Mouse (Mus musculus) c-Kit-positive CD71-negative TER-119-negative erythroid progenitor cells, embryonic 14.5 days (primary cell): ENCODE results near the gene Rfx4.
A peak's percentile ranks its signal among the peaks of the same experiment; 100 is the strongest.

Source experiments
- DNase-seq: peaks from one replicate; pipeline ENCODE4 v3.0.0-alpha.2; 2013; ENCODE audit warnings: low read depth

The Rfx4 gene

DNA sequence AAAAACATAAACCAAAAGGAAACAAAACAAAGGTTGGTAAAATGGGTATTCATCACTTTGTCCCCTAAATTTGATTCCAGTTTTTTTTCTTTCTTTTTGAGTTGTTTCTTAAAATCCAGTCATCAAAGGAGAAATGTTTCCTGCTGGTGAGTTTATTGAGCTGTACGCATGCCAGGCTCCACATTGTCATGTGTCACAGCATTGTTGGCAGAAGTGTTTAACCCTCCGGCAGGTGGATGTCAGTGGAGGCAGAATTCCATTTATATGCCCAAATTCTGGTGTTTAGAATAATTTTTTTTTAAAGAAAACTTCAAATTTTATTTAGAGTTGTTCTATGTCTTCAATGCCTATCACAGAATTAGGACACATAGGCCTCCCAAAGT, 56.0 kb downstream of the Rfx4 start:
- no peak for DNase-seq

GRCm38 (mm10) chr10:84815676-84816436, 60.0 kb downstream of the Rfx4 start:
- DNase-seq, result peak; percentile 33

GRCm38 (mm10) chr10:84817086-84817869, 61.4 kb downstream of the Rfx4 start:
- DNase-seq, result no peak

GRCm38 (mm10) chr10:84819669-84820068, 63.8 kb downstream of the Rfx4 start:
- no peak for DNase-seq

GRCm38 (mm10) chr10:84820230-84820629, 64.4 kb downstream of the Rfx4 start:
- DNase-seq, result no peak

DNA sequence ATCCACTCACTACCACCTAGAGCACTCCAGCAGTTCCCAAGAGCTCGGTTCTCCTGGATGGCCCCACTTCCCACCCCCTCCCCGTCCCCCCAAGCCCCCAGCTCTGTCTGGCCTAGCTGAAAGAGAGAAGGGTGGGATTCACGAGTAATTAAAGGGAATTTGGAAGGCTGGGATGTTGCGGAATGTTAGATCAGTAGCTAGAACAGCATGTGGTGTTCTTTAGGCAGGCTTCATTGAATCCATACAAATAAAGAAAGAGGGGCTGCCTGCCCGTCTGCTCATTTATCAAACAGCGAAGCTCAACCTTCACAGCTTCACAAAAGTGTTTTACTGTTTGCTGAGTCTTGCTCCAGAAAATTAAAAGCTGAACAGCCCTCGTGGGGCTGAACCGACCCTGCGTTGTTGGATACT, 66.9 kb downstream of the Rfx4 start:
- no peak for DNase-seq

DNA sequence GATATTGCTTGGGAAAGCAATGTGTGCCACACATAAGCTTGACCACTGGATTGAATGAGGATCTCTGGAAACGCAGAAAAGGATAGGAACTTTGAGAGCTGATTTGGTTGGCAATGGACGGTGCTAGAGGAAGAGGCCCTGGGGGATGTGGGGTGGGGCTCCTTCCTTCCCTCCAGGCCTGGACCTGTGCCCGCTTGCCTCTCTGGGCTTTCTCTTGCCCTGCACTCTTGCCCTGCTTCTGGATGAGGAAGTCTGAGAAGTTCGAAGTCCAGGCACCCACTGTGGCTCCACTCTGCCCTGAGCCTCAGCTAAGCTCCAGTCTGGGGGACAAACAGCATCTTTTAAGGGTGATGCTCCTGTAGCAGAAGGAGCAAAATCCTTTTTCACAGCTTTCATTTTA, 67.8 kb downstream of the Rfx4 start:
- DNase-seq, result no peak

GRCm38 (mm10) chr10:84829009-84829408, 73.1 kb downstream of the Rfx4 start:
- no peak for DNase-seq

DNA sequence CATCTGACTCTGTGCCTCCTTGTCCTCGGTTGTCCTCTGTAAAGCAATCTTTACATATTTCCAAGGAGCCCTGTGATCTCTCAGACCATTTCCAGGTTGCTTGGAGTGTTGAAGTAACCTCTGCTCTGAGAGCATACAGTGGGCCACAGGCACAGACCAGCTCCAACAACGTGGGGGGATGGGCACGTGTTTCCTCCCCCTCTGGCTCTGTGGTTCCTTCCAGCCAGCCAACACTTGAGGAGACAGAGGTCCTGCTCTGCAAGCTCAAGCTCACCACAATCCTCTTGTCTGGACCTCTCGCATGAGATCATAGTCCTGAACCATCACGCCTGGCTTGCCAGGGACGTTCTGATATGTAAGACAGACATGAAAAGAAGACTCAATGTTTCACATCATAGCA, 79.7 kb downstream of the Rfx4 start:
- no peak for DNase-seq

GRCm38 (mm10) chr10:84836104-84836503, 80.2 kb downstream of the Rfx4 start:
- peak; percentile 32 for DNase-seq

DNA sequence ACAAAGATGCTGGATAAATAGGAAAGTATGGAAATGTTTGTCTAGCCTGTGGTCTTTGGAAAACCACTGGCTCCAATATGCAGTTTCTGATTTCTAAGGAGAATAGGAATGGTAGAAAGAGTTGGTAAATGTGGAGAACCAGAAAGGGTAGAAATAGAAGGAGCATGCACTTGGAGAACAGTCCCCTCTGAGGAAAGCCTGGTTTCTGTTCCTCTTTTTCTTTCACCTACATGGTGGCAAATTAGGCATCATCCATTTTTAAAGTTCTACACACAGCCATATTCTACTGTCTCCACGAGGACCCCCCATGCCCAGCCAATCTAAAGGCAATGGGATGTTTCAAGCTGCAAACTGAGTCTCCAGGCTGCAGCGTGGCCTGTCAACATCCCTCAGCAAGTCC, 81.5 kb downstream of the Rfx4 start:
- DNase-seq, result no peak

GRCm38 (mm10) chr10:84838850-84839473, 83.1 kb downstream of the Rfx4 start:
- no peak for DNase-seq

GRCm38 (mm10) chr10:84846638-84847037, 90.8 kb downstream of the Rfx4 start:
- no peak for DNase-seq

DNA sequence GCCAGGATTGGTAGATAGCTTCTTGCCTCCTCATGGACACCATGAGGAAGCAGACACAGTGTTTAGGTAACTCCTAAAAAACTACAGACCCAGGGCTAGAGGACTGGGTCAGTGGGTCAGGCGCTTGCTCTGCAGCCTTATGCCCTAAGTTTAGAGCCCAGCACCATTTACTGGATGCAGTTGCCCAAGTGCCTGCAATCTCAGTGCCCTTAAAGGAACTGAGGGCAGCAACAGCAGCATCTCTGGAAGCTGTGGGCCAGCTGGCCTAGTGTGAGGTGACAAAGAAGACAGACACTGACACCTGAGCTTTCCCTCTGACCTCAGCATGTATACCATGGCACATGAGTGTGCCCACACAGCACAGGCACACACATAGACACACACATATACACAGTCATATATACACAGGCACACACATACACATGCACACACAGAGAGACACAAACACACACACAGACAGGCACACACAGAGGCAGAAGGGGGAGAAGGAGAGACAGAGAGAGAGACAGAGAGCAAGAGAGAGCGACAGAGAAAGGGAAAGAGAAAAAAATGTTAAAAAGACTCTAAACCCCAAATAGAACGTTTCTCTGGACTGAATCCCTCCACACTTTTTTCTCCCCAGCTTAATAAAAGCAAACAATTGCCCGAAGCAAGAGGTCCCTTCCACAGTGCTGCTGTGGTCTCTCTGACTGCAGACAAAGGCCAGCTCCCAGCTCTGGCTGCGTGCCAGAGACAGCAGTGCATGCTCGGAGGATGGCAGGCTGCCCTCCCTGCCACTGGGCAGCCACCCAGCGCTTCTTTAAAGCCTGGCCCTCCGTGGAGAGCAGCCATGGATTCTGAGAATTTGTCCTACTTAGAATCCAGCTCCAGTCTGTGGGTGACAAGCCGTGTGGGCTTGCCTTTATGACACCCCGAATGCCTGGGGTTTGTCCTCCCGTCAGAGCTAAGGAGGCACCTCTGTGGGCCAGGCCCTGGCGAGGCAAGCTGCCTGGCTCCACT, 96.4 kb downstream of the Rfx4 start:
- no peak for DNase-seq

GRCm38 (mm10) chr10:84854059-84854458, 98.2 kb downstream of the Rfx4 start:
- DNase-seq, result no peak

DNA sequence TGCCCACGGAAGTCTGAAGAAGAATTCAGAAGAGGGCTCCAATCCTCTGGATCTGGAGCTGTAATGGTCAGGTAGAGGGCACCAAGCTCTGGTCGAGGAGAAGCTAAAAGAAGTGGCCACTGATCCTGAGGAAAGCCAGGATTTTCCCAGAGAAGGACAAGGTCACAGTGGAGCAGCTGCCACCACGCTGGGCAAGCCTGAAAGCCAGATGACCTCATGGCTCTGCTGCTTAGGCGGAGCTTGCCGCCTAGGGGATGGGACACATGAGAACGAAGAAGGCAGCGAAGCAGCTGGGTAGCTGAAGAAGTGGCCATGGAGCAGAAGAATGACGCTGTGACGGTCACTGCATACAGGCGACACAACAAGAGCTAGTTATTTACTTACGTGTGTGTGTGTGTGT, 99.6 kb downstream of the Rfx4 start:
- no peak for DNase-seq

GRCm38 (mm10) chr10:84858371-84858770, 102.5 kb downstream of the Rfx4 start:
- DNase-seq, result no peak

DNA sequence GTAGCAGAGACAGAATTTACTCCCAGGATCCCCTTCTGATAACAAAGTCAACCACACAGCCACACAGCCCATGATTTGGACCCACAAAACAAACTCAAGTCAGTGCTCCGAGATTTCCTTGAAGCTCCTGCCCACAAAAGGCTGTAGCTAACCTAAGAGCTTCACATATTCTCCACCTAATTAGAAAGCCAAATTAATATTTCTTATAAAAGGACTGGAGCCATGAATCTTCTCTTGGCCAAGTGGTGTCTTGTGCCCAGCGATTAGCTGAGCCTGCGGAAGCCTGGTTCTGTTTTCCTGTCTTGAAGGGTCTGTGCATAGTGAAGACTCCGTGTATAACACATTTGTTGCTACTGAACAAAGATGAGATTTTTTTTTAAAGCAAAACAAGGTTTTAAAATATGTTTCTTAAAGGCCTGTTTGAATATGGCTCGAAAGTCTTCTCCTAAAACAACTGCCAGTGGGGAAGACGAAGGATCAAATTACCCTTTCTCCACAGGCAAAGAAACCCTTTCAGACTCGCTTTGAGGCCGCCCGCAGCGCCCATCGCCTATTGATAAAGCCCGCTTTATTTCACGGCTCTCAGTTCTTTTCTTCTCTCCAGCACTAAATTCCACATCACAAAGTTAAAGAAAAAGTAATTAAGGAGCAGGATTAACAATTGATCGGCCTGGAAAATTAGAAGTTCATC, 103.1 kb downstream of the Rfx4 start:
- no peak for DNase-seq

GRCm38 (mm10) chr10:84859556-84860380, 103.9 kb downstream of the Rfx4 start:
- DNase-seq, result no peak

GRCm38 (mm10) chr10:84863488-84863887, 107.6 kb downstream of the Rfx4 start:
- no peak for DNase-seq
